ENCODE assay signal across 11 mouse cellular contexts in the genomic region with DNA sequence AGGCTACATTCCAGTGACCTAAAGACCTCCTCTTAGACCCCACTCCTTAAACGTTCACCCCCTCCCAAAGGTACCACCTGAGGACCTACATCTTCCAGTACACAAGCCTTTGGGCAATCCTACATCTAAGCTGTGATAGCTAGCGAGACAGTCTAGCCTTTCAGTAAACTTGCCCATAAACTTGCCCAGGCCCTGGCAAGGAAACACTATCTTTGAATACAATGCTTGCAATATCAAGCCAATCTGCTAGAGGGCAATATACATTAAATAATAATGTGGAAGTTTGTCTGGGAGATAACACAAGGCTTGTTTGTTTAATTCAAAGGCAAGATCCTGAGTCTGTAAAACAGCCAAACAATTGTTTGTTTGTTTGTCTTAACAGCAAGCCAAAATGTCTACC.
DNase-seq lines count a peak whose midpoint lies in the region; ATAC-seq lines count a peak whose summit lies in the region.
"Had no signal": no experiment of that assay in that cellular context is flagged by ENCODE, and none has a peak within 500 bp of the region (broad histone marks: within the 10 kb centered on the region; RNA-seq: fewer than 3 reads in every experiment).

No protein-coding gene starts in this region.

- peak; percentile 70; the same call in 1 of the 2 replicates for ATAC-seq in hindbrain, embryonic 16.5 days
- ATAC-seq in midbrain, embryonic 14.5 days (ENCODE audit: low FRiP score, low TSS enrichment), result no peak
- ATAC-seq in midbrain, embryonic 16.5 days, result no peak; the same call in 1 of the 2 replicates
- no peak; the same call in 1 of the 2 replicates for ATAC-seq in neural tube, embryonic 15.5 days (ENCODE audit: low FRiP score)

- H3K9me3 ChIP-seq in hindbrain, embryonic 16.5 days (ENCODE audit: control insufficient read depth, low read length), result no peaks in the 10 kb centered on the region
- no peaks in the 10 kb centered on the region for H3K9me3 ChIP-seq in hindbrain, embryonic 10.5 days
- no peaks in the 10 kb centered on the region for H3K9me3 ChIP-seq in midbrain, embryonic 14.5 days (ENCODE audit: control insufficient read depth, low read length)
- H3K9me3 ChIP-seq in midbrain, embryonic 16.5 days (replicated peaks; ENCODE audit: control insufficient read depth, low read length, poor library complexity, severe bottlenecking), result no peaks in the 10 kb centered on the region
- H3K9me3 ChIP-seq in neural tube, embryonic 15.5 days (replicated peaks), result no peaks in the 10 kb centered on the region
- H3K9me3 ChIP-seq: hindbrain, embryonic 15.5 days had no signal

- H3K4me3 ChIP-seq in hindbrain, embryonic 16.5 days (ENCODE audit: low read length), result no peak overlapping the region
- no peak overlapping the region for H3K4me3 ChIP-seq in hindbrain, embryonic 10.5 days
- no peak overlapping the region for H3K4me3 ChIP-seq in midbrain, embryonic 14.5 days (replicated peaks; ENCODE audit: low read depth, low read length)
- H3K4me3 ChIP-seq in midbrain, embryonic 16.5 days (ENCODE audit: low read depth, low read length), result no peak overlapping the region
- no peak overlapping the region for H3K4me3 ChIP-seq in neural tube, embryonic 15.5 days (replicated peaks)
- H3K4me3 ChIP-seq: hindbrain, embryonic 15.5 days had no signal

- 55% methylated on average over 2 of the region's 2 CpGs for WGBS in hindbrain, embryonic 16.5 days
- WGBS in hindbrain, embryonic 10.5 days, result 63% methylated on average over 2 of the region's 2 CpGs
- WGBS in midbrain, embryonic 14.5 days, result 64% methylated on average over 2 of the region's 2 CpGs
- WGBS in midbrain, embryonic 16.5 days, result 54% methylated on average over 2 of the region's 2 CpGs
- WGBS in neural tube, embryonic 15.5 days, result 15% methylated on average over 2 of the region's 2 CpGs

- no peaks in the 10 kb centered on the region for H3K27me3 ChIP-seq in hindbrain, embryonic 16.5 days (replicated peaks; ENCODE audit: control insufficient read depth, insufficient read depth, low read length)
- no peaks in the 10 kb centered on the region for H3K27me3 ChIP-seq in hindbrain, embryonic 10.5 days (ENCODE audit: insufficient read depth, poor library complexity, severe bottlenecking)
- H3K27me3 ChIP-seq in midbrain, embryonic 14.5 days (ENCODE audit: control insufficient read depth, insufficient read depth, low read length), result no peaks in the 10 kb centered on the region
- no peaks in the 10 kb centered on the region for H3K27me3 ChIP-seq in midbrain, embryonic 16.5 days (ENCODE audit: control insufficient read depth, insufficient read depth, low read depth, low read length)
- no peaks in the 10 kb centered on the region for H3K27me3 ChIP-seq in neural tube, embryonic 15.5 days (replicated peaks)
- H3K27me3 ChIP-seq: hindbrain, embryonic 15.5 days had no signal

- H3K9ac ChIP-seq in hindbrain, embryonic 16.5 days (ENCODE audit: low read depth, low read length), result no peak overlapping the region
- H3K9ac ChIP-seq in midbrain, embryonic 14.5 days (replicated peaks; ENCODE audit: low read length), result no peak overlapping the region
- no peak overlapping the region for H3K9ac ChIP-seq in midbrain, embryonic 16.5 days (ENCODE audit: low read depth, low read length)
- no peak overlapping the region for H3K9ac ChIP-seq in neural tube, embryonic 15.5 days (replicated peaks)
- H3K9ac ChIP-seq: hindbrain, embryonic 15.5 days had no signal

- no peak overlapping the region for H3K4me2 ChIP-seq in hindbrain, embryonic 16.5 days (ENCODE audit: low read length)
- no peak overlapping the region for H3K4me2 ChIP-seq in midbrain, embryonic 14.5 days (ENCODE audit: low read length)
- H3K4me2 ChIP-seq in midbrain, embryonic 16.5 days (ENCODE audit: low read length), result no peak overlapping the region
- no peak overlapping the region for H3K4me2 ChIP-seq in neural tube, embryonic 15.5 days
- H3K4me2 ChIP-seq: hindbrain, embryonic 15.5 days had no signal

- H3K4me1 ChIP-seq in hindbrain, embryonic 16.5 days (ENCODE audit: control insufficient read depth, insufficient read depth, low read depth, low read length), result peaks cover 5% of the 10 kb centered on the region
- H3K4me1 ChIP-seq in hindbrain, embryonic 10.5 days (replicated peaks), result no peaks in the 10 kb centered on the region
- no peaks in the 10 kb centered on the region for H3K4me1 ChIP-seq in midbrain, embryonic 14.5 days (ENCODE audit: control insufficient read depth, insufficient read depth, low read length)
- H3K4me1 ChIP-seq in midbrain, embryonic 16.5 days (ENCODE audit: control insufficient read depth, insufficient read depth, low read length), result peaks cover 6% of the 10 kb centered on the region
- H3K4me1 ChIP-seq in neural tube, embryonic 15.5 days, result peaks cover 9% of the 10 kb centered on the region

- DNase-seq in cerebellum, adult 9-10 months, result peak; percentile 56
- no peak for DNase-seq in cerebellum, adult 18-20 months
- DNase-seq in hindbrain, embryonic 10.5 days (ENCODE audit: low spot score), result no peak
- DNase-seq in midbrain, embryonic 14.5 days, result peak; percentile 81
- peak; percentile 76 for DNase-seq in retina, embryonic 14.5 days (ENCODE audit: low spot score)
- DNase-seq: B cell, adult 2 months; gastrocnemius, postnatal 10 days had no signal

- H3K36me3 ChIP-seq in hindbrain, embryonic 16.5 days (ENCODE audit: control insufficient read depth, insufficient read depth, low read length), result no peaks in the 10 kb centered on the region
- H3K36me3 ChIP-seq in hindbrain, embryonic 10.5 days, result no peaks in the 10 kb centered on the region
- no peaks in the 10 kb centered on the region for H3K36me3 ChIP-seq in midbrain, embryonic 14.5 days (ENCODE audit: control insufficient read depth, insufficient read depth, low read length)
- no peaks in the 10 kb centered on the region for H3K36me3 ChIP-seq in midbrain, embryonic 16.5 days (ENCODE audit: control insufficient read depth, insufficient read depth, low read length)
- no peaks in the 10 kb centered on the region for H3K36me3 ChIP-seq in neural tube, embryonic 15.5 days
- H3K36me3 ChIP-seq: hindbrain, embryonic 15.5 days had no signal

- no peak overlapping the region for H3K27ac ChIP-seq in hindbrain, embryonic 16.5 days (ENCODE audit: low read depth, low read length)
- H3K27ac ChIP-seq in hindbrain, embryonic 10.5 days, result no peak overlapping the region
- H3K27ac ChIP-seq in midbrain, embryonic 14.5 days (replicated peaks; ENCODE audit: low read depth, low read length), result no peak overlapping the region
- no peak overlapping the region for H3K27ac ChIP-seq in midbrain, embryonic 16.5 days (ENCODE audit: low read length)
- H3K27ac ChIP-seq in neural tube, embryonic 15.5 days (replicated peaks), result no peak overlapping the region

Comparison
In these comparisons a context has a peak if more than half of its experiments do, and no peak if none do; other contexts are left out.
1. DNase-seq: peak in cerebellum, adult 9-10 months (single experiment), midbrain, embryonic 14.5 days (single experiment) and retina, embryonic 14.5 days (single experiment); none in cerebellum, adult 18-20 months (0 of 2) and hindbrain, embryonic 10.5 days (single experiment).